Mouse (Mus musculus): Measurements from ENCODE around the gene Twist2. TPM values are rescaled to one million over a fixed set of nuclear protein-coding genes. Genes with fewer than 3 reads are reported as not detected.

The Twist2 gene
- total and polyA plus RNA-seq, 3 experiments: not detected

DNA sequence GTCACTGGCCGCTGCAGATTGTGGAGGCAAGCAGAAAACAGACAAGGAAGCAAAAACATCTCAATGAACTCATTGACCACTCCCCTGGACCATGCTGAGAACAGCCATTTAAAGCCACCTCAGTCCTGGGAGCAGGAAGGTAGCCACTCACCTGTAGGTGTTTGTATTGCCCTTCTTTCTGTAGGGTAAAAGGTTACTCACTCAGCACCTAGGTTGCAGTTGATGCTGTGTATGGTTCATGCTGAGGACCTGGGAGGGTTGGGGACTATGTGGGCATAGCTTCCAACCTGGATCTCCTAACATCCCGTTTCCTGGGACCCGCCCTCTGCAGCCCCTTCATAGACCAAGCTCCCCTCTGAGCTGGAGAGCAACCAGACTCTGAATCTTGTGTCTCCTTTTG lies 14.8 kb downstream of the Twist2 start:
- Histone ChIP-seq H3K27ac (ENCODE audit: control insufficient read depth, low read depth, low read length) (no peak overlapping the region), H3K4me3 (ENCODE audit: control insufficient read depth in 1 of 2, insufficient read depth in 1 of 2, low read depth in 2 of 2, low read length in 2 of 2) (no peak overlapping the region), H3K79me2 (ENCODE audit: control insufficient read depth, insufficient read depth, low read length, poor library complexity) (no peaks in the 10 kb centered on the region), H3K9ac (ENCODE audit: control insufficient read depth, low read depth, low read length, poor library complexity, severe bottlenecking) (no peak overlapping the region), H3K4me1 (ENCODE audit: control insufficient read depth in 1 of 2, insufficient read depth in 2 of 2, low read length in 2 of 2) (no peaks in the 10 kb centered on the region), H3K27me3 (ENCODE audit: control insufficient read depth in 1 of 2, insufficient read depth in 2 of 2, low read length in 2 of 2) (no peaks in the 10 kb centered on the region), H3K36me3 (ENCODE audit: control insufficient read depth in 1 of 2, insufficient read depth in 2 of 2, low read length in 2 of 2) (no peaks in the 10 kb centered on the region), H3K9me3 (replicated peaks; ENCODE audit: insufficient read depth, low read length) (no peaks in the 10 kb centered on the region)
- no peak for DNase-seq (ENCODE audit: low read depth, low spot score)
- TF ChIP-seq USF1 (IDR thresholded peaks at IDR 0.05; ENCODE audit: low read depth, low read length) (no peak), UBTF (IDR thresholded peaks at IDR 0.05; ENCODE audit: borderline replicate concordance, insufficient read depth, low read depth, low read length) (no peak), MYC (IDR thresholded peaks at IDR 0.05; ENCODE audit: low read depth, low read length) (no peak), BHLHE40 (IDR thresholded peaks at IDR 0.05; ENCODE audit: borderline replicate concordance, low read depth, low read length) (no peak), ZC3H11A (IDR thresholded peaks at IDR 0.05; ENCODE audit: low read depth, low read length) (no peak), ZMIZ1 (IDR thresholded peaks at IDR 0.05; ENCODE audit: low read depth, low read length) (no peak), MYB (IDR thresholded peaks at IDR 0.05; ENCODE audit: low read depth, low read length) (no peak), MAX (IDR thresholded peaks at IDR 0.05; ENCODE audit: low read length) (no peak)

DNA sequence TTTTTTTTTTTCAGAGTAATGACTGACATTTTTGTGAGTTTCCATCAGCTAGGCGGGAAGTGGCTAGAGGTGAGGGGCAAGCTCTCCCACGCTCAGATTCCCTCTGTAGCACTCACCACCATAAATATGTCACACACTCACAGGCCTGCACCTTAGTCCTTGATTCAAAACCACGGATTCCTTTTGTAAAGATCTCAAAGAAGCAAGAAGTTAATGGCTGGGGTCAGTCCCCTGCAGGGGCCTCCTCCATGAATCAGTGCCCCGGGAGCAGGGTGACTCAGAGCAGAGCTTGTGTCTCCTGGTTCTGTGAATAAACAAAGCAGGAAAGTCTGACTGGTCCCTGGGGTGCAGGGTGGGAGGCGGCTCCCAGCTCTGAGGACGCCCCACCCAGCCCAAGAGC lies 15.3 kb downstream of the Twist2 start:
- H3K27ac ChIP-seq (ENCODE audit: control insufficient read depth, low read depth, low read length): no peak overlapping the region
- no peaks in the 10 kb centered on the region for H3K79me2 ChIP-seq (ENCODE audit: control insufficient read depth, insufficient read depth, low read length, poor library complexity)
- no peak for DNase-seq (ENCODE audit: low read depth, low spot score)

DNA sequence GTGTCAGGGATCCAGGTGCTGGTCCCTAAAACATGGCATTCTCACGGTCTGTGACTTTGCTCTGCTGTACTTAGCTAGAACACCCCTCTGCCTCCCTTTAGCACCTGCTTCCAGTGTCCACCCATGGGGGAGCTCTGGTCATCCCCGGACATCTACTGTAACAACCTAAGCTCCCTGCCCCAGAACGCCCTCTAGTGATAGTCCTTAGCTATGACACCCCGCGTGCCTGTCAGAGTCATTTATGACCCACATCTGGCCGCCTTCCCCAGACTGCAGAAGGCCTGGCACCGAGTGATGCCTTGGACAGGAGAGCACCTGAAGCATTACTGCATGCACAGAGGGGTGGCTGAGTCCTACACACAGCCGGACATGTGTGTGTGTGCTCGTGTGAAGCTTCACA lies 18.0 kb downstream of the Twist2 start:
- DNase-seq (ENCODE audit: low read depth, low spot score): no peak
- no peaks in the 10 kb centered on the region for H3K36me3 ChIP-seq (ENCODE audit: control insufficient read depth in 1 of 2, insufficient read depth in 2 of 2, low read length in 2 of 2)
- no peaks in the 10 kb centered on the region for H3K4me1 ChIP-seq (ENCODE audit: control insufficient read depth in 1 of 2, insufficient read depth in 2 of 2, low read length in 2 of 2)

More for the DNA sequence above, 15.3 kb downstream of the Twist2 start:
- H3K36me3 ChIP-seq (ENCODE audit: control insufficient read depth in 1 of 2, insufficient read depth in 2 of 2, low read length in 2 of 2): no peaks in the 10 kb centered on the region
- TF ChIP-seq CHD1 (IDR thresholded peaks at IDR 0.05; ENCODE audit: low read depth, low read length) (no peak), CHD2 (IDR thresholded peaks at IDR 0.05; ENCODE audit: low read length) (no peak), USF1 (IDR thresholded peaks at IDR 0.05; ENCODE audit: low read depth, low read length) (no peak), GABPA (IDR thresholded peaks at IDR 0.05; ENCODE audit: low read depth, low read length) (no peak), CTCF (IDR thresholded peaks at IDR 0.05 in 2 of 3, conservative IDR thresholded peaks at IDR 0.05 in 1 of 3; ENCODE audit: control insufficient read depth in 1 of 3, insufficient read depth in 1 of 3, low read depth in 2 of 3, low read length in 3 of 3, poor library complexity in 1 of 3, severe bottlenecking in 1 of 3) (no peak), BHLHE40 (IDR thresholded peaks at IDR 0.05; ENCODE audit: borderline replicate concordance, low read depth, low read length) (no peak), SIN3A (IDR thresholded peaks at IDR 0.05; ENCODE audit: low read length) (no peak), MAZ (IDR thresholded peaks at IDR 0.05; ENCODE audit: low read depth, low read length) (no peak), ZC3H11A (IDR thresholded peaks at IDR 0.05; ENCODE audit: low read depth, low read length) (no peak), RAD21 (IDR thresholded peaks at IDR 0.05; ENCODE audit: low read depth, low read length) (no peak), GATA1 (IDR thresholded peaks at IDR 0.05; ENCODE audit: low read depth, low read length) (no peak), NRF1 (IDR thresholded peaks at IDR 0.05; ENCODE audit: insufficient read depth, low read depth, low read length, poor library complexity, severe bottlenecking) (no peak), JUND (IDR thresholded peaks at IDR 0.05; ENCODE audit: low read depth, low read length) (no peak), MAFK (IDR thresholded peaks at IDR 0.05; ENCODE audit: borderline replicate concordance, low read depth, low read length) (no peak)
- H3K4me3 ChIP-seq (ENCODE audit: control insufficient read depth in 1 of 2, insufficient read depth in 1 of 2, low read depth in 2 of 2, low read length in 2 of 2): no peak overlapping the region
- no peaks in the 10 kb centered on the region for H3K4me1 ChIP-seq (ENCODE audit: control insufficient read depth in 1 of 2, insufficient read depth in 2 of 2, low read length in 2 of 2)
- no peak overlapping the region for H3K9ac ChIP-seq (ENCODE audit: control insufficient read depth, low read depth, low read length, poor library complexity, severe bottlenecking)
- H3K9me3 ChIP-seq (replicated peaks; ENCODE audit: insufficient read depth, low read length): no peaks in the 10 kb centered on the region
- no peaks in the 10 kb centered on the region for H3K27me3 ChIP-seq (ENCODE audit: control insufficient read depth in 1 of 2, insufficient read depth in 2 of 2, low read length in 2 of 2)

More for the DNA sequence above, 18.0 kb downstream of the Twist2 start:
- H3K79me2 ChIP-seq (ENCODE audit: control insufficient read depth, insufficient read depth, low read length, poor library complexity): no peaks in the 10 kb centered on the region
- no peak overlapping the region for H3K4me3 ChIP-seq (ENCODE audit: control insufficient read depth in 1 of 2, insufficient read depth in 1 of 2, low read depth in 2 of 2, low read length in 2 of 2)
- no peaks in the 10 kb centered on the region for H3K27me3 ChIP-seq (ENCODE audit: control insufficient read depth in 1 of 2, insufficient read depth in 2 of 2, low read length in 2 of 2)
- no peak overlapping the region for H3K27ac ChIP-seq (ENCODE audit: control insufficient read depth, low read depth, low read length)
- H3K9me3 ChIP-seq (replicated peaks; ENCODE audit: insufficient read depth, low read length): no peaks in the 10 kb centered on the region
- no peak overlapping the region for H3K9ac ChIP-seq (ENCODE audit: control insufficient read depth, low read depth, low read length, poor library complexity, severe bottlenecking)
- no peak for TF ChIP-seq ZNF384 (IDR thresholded peaks at IDR 0.05; ENCODE audit: low read depth, low read length)
- TF ChIP-seq TBP (IDR thresholded peaks at IDR 0.05; ENCODE audit: low read depth, low read length): no peak
- no peak for TF ChIP-seq MXI1 (IDR thresholded peaks at IDR 0.05; ENCODE audit: low read depth, low read length)
- 0 out of 6 replicates have a peak, but pooled peaks of 1 of the 3 experiments have one; percentile 2 for TF ChIP-seq CTCF (IDR thresholded peaks at IDR 0.05 in 2 of 3, conservative IDR thresholded peaks at IDR 0.05 in 1 of 3; ENCODE audit: control insufficient read depth in 1 of 3, insufficient read depth in 1 of 3, low read depth in 2 of 3, low read length in 3 of 3, poor library complexity in 1 of 3, severe bottlenecking in 1 of 3)
